Mouse (Mus musculus) heart, adult 2 months (tissue): ENCODE data around the gene Supt6.

Experiments
- CTCF ChIP-seq: fragments of 200-600 bp; IDR thresholded peaks from 2 replicates; pipeline ENCODE4 v1.8.1; 2022; ENCODE audit warnings: antibody characterized with exemption, mild to moderate bottlenecking, moderate library complexity
- EP300 ChIP-seq: fragments of 200-500 bp; IDR thresholded peaks from 2 replicates; pipeline ENCODE4 v1.6.1; 2011; ENCODE audit warnings: low read depth, low read length, control low read depth; ENCODE audit not compliant: insufficient read depth
- POLR2A ChIP-seq: fragments of 200-500 bp; IDR thresholded peaks from 2 replicates; pipeline ENCODE4 v1.6.1; 2011; ENCODE audit warnings: mild to moderate bottlenecking, low read depth, low read length, control low read depth; ENCODE audit not compliant: insufficient read depth

DNA sequence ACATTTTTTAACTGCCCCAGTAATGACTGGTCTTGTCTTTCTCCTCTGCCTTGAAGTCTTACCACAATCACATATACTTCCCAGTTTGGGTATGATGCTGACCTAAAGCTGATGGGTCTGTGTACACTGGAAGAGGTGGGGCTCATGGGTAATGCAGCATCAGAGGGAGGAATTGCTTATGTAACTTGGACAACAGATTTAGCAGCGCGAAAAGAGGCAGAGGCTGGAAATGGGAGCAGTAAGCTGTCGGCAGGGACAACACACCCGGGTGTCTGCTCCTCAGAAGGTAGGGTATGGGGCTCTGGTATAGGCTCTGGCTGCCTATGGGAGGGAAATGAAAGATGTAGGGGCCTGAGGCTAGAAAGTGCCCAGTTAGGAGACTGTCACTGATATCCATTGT lies 44.9 kb upstream of the Supt6 start, which contains the start of gene BC030499:
- TF ChIP-seq CTCF (no peak), POLR2A (no peak), EP300 (no peak)
